Mouse (Mus musculus) intestine, embryonic 14.5 days (tissue): ENCODE data around the gene Pgm2l1. TPM values are rescaled to one million over a fixed set of nuclear protein-coding genes. Genes with fewer than 3 reads are reported as not detected.

Experiments used
- ATAC-seq: fragments of 200-750 bp; cut with Nextera tagmentation; replicated peaks from 2 replicates; pipeline ENCODE4 v1.8.0; 2017; ENCODE audit warnings: low read depth, moderate number of reproducible peaks, moderate TSS enrichment, moderate library complexity; ENCODE audit not compliant: low FRiP score, low TSS enrichment
- DNase-seq: peaks from one replicate; pipeline ENCODE4 v3.0.0-alpha.2; 2018; ENCODE audit warnings: low spot score
- H3K27ac ChIP-seq: fragments of 300-500 bp; sonication (generic); 2 replicates; pipeline ENCODE4 v1.5.1; 2014; ENCODE audit warnings: low read depth, mild to moderate bottlenecking, control low read depth
- H3K27me3 ChIP-seq: fragments of 300-500 bp; sonication (generic); replicated peaks from 2 replicates; pipeline ENCODE4 v1.6.1; 2014; ENCODE audit warnings: low read length, control low read depth; ENCODE audit not compliant: control insufficient read depth, insufficient read depth
- H3K36me3 ChIP-seq: fragments of 300-500 bp; sonication (generic); 2 replicates; pipeline ENCODE4 v1.6.1; 2014; ENCODE audit warnings: low read length, control low read depth; ENCODE audit not compliant: control insufficient read depth, insufficient read depth
- H3K4me1 ChIP-seq: fragments of 300-500 bp; sonication (generic); replicated peaks from 2 replicates; pipeline ENCODE4 v1.6.1; 2014; ENCODE audit warnings: low read length, control low read depth, mixed read lengths; ENCODE audit not compliant: control insufficient read depth, insufficient read depth
- H3K4me2 ChIP-seq: fragments of 300-500 bp; sonication (generic); 2 replicates; pipeline ENCODE4 v1.6.1; 2014; ENCODE audit warnings: low read length
- H3K4me3 ChIP-seq: fragments of 300-500 bp; sonication (generic); 2 replicates; pipeline ENCODE4 v1.5.1; 2014; ENCODE audit warnings: low read depth, low read length, control low read depth, mixed read lengths
- H3K9ac ChIP-seq: fragments of 300-500 bp; sonication (generic); 2 replicates; pipeline ENCODE4 v1.6.1; 2014; ENCODE audit warnings: mild to moderate bottlenecking, low read length
- H3K9me3 ChIP-seq: fragments of 300-500 bp; sonication (generic); 2 replicates; pipeline ENCODE4 v1.6.1; 2016; ENCODE audit warnings: low read length, control low read depth; ENCODE audit not compliant: control insufficient read depth
- WGBS: fragments of 180-500 bp; shearing (Covaris S2); extraction: QIAGEN DNeasy Blood & Tissue Kit; methylation state at CpG from one replicate; pipeline ENCODE4 v1.1.7; 2014; 5-methylcytosine and 5-hydroxymethylcytosine counted together
- polyA plus RNA-seq: library from polyadenylated mRNA; unstranded; fragments of >200 nt; fragmentation: Nextera tagmentation; extraction: Ambion mirVana; gene quantifications from 2 replicates; pipeline ENCODE4 v1.2.1, GENCODE M21; 2014

Pgm2l1 gene
- polyA plus RNA-seq, result 3.2 and 3.3 TPM in 2 replicates

GRCm38 (mm10) chr7:100227158-100227875 is at the start of gene Pgm2l1:
Pgm2l1 (plus strand) TSS chr7:100227394.
- H3K4me3 ChIP-seq, result peak within 1 kb of the TSS; percentile 53
- H3K27me3 ChIP-seq, result no peaks in the 10 kb centered on the region
- H3K9ac ChIP-seq, result peak within 1 kb of the TSS; percentile 36
- 0 out of 2 replicates have a peak, but pooled peaks cover 3% of the 10 kb centered on the region for H3K4me1 ChIP-seq
- no peaks in the 10 kb centered on the region for H3K36me3 ChIP-seq
- peak within 1 kb of the TSS; percentile 89 for H3K4me2 ChIP-seq
- no peaks in the 10 kb centered on the region for H3K9me3 ChIP-seq
- WGBS, result under 1% methylated on average over 69 of the region's 72 CpGs
- ATAC-seq (peak; percentile 98), DNase-seq (peak; percentile 95)
- peak within 1 kb of the TSS; percentile 73 for H3K27ac ChIP-seq

GRCm38 (mm10) chr7:100178016-100178890 is 48.9 kb upstream of the Pgm2l1 start:
- ATAC-seq (peak; percentile 87), DNase-seq (peak; percentile 79)
- WGBS, result 9% methylated on average over 30 of the region's 30 CpGs
- Histone ChIP-seq H3K4me1 (peaks cover 9% of the 10 kb centered on the region; the same call in 1 of the 2 replicates), H3K27me3 (peaks cover 24% of the 10 kb centered on the region), H3K9me3 (no peaks in the 10 kb centered on the region), H3K4me3 (peak overlapping the region; percentile 34), H3K9ac (peak overlapping the region; percentile 33), H3K27ac (peak overlapping the region; percentile 66; the same call in 1 of the 2 replicates), H3K36me3 (no peaks in the 10 kb centered on the region), H3K4me2 (peak overlapping the region; percentile 63)

- ATAC-seq, result peak; percentile 48; the same call in 1 of the 2 replicates
- H3K9ac ChIP-seq, result peak overlapping the region; percentile 33
These were observed 48.3 kb upstream of the Pgm2l1 start for GRCm38 (mm10) chr7:100178891-100179233.

DNA sequence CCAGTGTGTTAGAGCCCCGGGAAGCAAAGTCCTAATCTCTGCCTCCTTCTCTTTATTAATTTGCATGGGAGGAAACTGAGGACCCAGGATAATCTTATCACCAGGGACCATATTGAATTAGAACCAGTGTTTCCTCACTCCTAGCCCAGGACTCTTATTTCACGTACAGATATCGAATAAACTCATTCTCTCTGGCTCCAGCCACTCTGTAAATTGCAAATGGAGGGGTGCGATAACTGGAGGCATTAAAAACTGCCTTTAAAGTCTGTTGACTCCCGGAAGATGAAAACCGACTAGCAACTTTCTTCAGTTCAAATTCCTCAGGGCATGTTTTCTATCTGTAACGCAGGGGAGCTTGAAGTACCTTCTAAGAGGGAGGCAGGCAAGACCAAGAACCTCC is 47.8 kb upstream of the Pgm2l1 start:
- Histone ChIP-seq H3K4me1 (peaks cover 9% of the 10 kb centered on the region; the same call in 1 of the 2 replicates), H3K27ac (peak overlapping the region; percentile 66), H3K27me3 (peaks cover 24% of the 10 kb centered on the region), H3K9ac (peak overlapping the region; percentile 33), H3K4me3 (peak overlapping the region; percentile 34), H3K36me3 (no peaks in the 10 kb centered on the region), H3K4me2 (peak overlapping the region; percentile 63), H3K9me3 (no peaks in the 10 kb centered on the region)
- DNase-seq, result no peak
- no peak for ATAC-seq
- WGBS, result 53% methylated on average over 7 of the region's 7 CpGs

More at GRCm38 (mm10) chr7:100178891-100179233, 48.3 kb upstream of the Pgm2l1 start:
- Histone ChIP-seq H3K36me3 (no peaks in the 10 kb centered on the region), H3K4me1 (peaks cover 9% of the 10 kb centered on the region; the same call in 1 of the 2 replicates), H3K4me3 (peak overlapping the region; percentile 34), H3K27me3 (peaks cover 24% of the 10 kb centered on the region), H3K9me3 (no peaks in the 10 kb centered on the region), H3K27ac (peak overlapping the region; percentile 66; the same call in 1 of the 2 replicates), H3K4me2 (peak overlapping the region; percentile 63)
- DNase-seq, result no peak
- under 1% methylated on average over 15 of the region's 15 CpGs for WGBS

DNA sequence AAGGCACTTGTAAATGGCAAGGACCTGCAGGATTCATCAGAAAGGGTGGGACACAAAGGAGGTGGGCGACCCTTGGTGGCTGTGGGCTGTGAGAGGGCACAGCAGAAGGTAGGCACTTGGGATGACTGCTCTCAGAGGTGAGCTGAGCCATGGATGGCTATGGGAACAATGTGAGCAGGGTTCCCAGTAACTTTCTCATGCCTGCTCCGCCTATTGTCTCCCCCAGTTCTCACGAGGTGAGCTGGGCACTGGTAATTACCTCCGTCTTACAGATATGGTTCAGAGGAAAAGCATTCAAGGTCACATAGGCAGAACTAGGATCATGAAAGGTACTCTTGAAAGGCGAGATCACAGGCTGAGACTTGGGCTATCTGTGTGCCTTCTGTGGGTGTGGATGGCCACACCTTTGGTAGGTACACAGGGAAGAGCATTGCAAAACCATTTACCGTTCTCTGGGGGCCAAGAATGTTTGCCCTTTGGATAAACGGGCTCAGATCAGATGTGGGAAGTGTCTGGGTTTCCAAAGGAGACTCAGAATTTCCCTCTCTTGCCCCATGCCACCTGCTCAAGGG is 47.3 kb upstream of the Pgm2l1 start:
- DNase-seq, result peak; percentile 62
- peak; percentile 86 for ATAC-seq
- WGBS, result 64% methylated on average over 7 of the region's 7 CpGs
- no peaks in the 10 kb centered on the region for H3K36me3 ChIP-seq
- H3K4me2 ChIP-seq, result peak overlapping the region; percentile 63
- H3K4me3 ChIP-seq, result peak overlapping the region; percentile 34
- no peaks in the 10 kb centered on the region for H3K9me3 ChIP-seq
- peaks cover 24% of the 10 kb centered on the region for H3K27me3 ChIP-seq
- no peak overlapping the region; the same call in 1 of the 2 replicates for H3K9ac ChIP-seq
- H3K27ac ChIP-seq, result peak overlapping the region; percentile 66
- H3K4me1 ChIP-seq, result peaks cover 9% of the 10 kb centered on the region; the same call in 1 of the 2 replicates

- no peak overlapping the region for H3K4me2 ChIP-seq
These were observed 46.0 kb upstream of the Pgm2l1 start for GRCm38 (mm10) chr7:100181176-100181575.

DNA sequence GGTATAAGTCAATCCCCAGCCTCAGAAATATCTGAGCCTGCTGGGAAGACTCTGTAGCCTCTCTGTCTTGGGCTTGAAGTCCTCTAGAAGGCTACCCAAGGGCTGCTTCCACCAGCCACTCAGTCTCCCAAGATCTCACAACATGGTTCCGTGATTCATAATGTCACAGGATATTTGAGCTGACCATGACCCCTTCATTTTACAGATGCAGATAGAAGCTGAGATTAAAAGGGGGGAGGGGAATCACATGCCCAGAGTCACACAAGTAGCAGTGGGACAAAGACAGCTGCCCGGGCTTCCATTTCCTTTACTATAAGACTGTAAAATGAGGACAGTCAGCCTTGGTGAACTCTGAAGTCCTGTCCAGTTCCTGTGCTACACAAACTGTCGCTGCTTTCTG is 45.6 kb upstream of the Pgm2l1 start:
- WGBS, result 78% methylated on average over 3 of the region's 3 CpGs
- Histone ChIP-seq H3K4me3 (no peak overlapping the region), H3K9me3 (no peaks in the 10 kb centered on the region), H3K4me2 (no peak overlapping the region), H3K27me3 (peaks cover 24% of the 10 kb centered on the region), H3K36me3 (no peaks in the 10 kb centered on the region), H3K4me1 (peaks cover 9% of the 10 kb centered on the region; the same call in 1 of the 2 replicates), H3K27ac (no peak overlapping the region), H3K9ac (no peak overlapping the region)
- DNase-seq, result peak; percentile 39
- no peak for ATAC-seq

More at GRCm38 (mm10) chr7:100181176-100181575, 46.0 kb upstream of the Pgm2l1 start:
- ATAC-seq (no peak), DNase-seq (peak; percentile 16)
- Histone ChIP-seq H3K9me3 (no peaks in the 10 kb centered on the region), H3K27ac (no peak overlapping the region), H3K9ac (no peak overlapping the region), H3K4me1 (peaks cover 9% of the 10 kb centered on the region; the same call in 1 of the 2 replicates), H3K4me3 (no peak overlapping the region), H3K27me3 (peaks cover 24% of the 10 kb centered on the region), H3K36me3 (no peaks in the 10 kb centered on the region)
- 80% methylated on average over 2 of the region's 2 CpGs for WGBS

GRCm38 (mm10) chr7:100182388-100182787 is 44.8 kb upstream of the Pgm2l1 start:
- H3K9ac ChIP-seq, result no peak overlapping the region
- H3K36me3 ChIP-seq, result no peaks in the 10 kb centered on the region
- no peak overlapping the region for H3K4me2 ChIP-seq
- H3K9me3 ChIP-seq, result no peaks in the 10 kb centered on the region
- WGBS, result 81% methylated on average over 3 of the region's 3 CpGs
- ATAC-seq (no peak), DNase-seq (no peak)
- peaks cover 17% of the 10 kb centered on the region for H3K27me3 ChIP-seq
- H3K4me1 ChIP-seq, result peaks cover 9% of the 10 kb centered on the region; the same call in 1 of the 2 replicates
- H3K27ac ChIP-seq, result no peak overlapping the region
- H3K4me3 ChIP-seq, result no peak overlapping the region
